Mouse (Mus musculus) spleen, adult 12 weeks (tissue): ENCODE results near the gene Gm17078.
"Not testable (repeated sequence)": the region's sequence is repeated elsewhere in the genome, so short reads cannot be mapped to it uniquely, and the experiment has no call there.

Experiments
- DNase-seq: peaks from one replicate; pipeline ENCODE4 v3.0.0; 2022; ENCODE audit warnings: low spot score

The Gm17078 gene

GRCm38 (mm10) chr14:51611210-51611609, at the start of gene Gm17078:
TSS of gene Gm17078 (minus strand) at chr14:51611310.
- no peak for DNase-seq

GRCm38 (mm10) chr14:51635566-51635965, 24.5 kb upstream of the Gm17078 start, which contains the start of gene Gm4181:
TSS of gene Gm4181 (minus strand) at chr14:51635666.
- DNase-seq = not testable (repeated sequence)

- not testable (repeated sequence) for DNase-seq
Observed at GRCm38 (mm10) chr14:51632426-51632825, 21.3 kb upstream of the Gm17078 start.

- not testable (repeated sequence) for DNase-seq
Observed at GRCm38 (mm10) chr14:51592039-51592438, 19.1 kb downstream of the Gm17078 start, which contains the start of gene Gm17174. TSS of gene Gm17174 (minus strand) at chr14:51592139.

- not testable (repeated sequence) for DNase-seq
Observed at GRCm38 (mm10) chr14:51573963-51574362, 37.1 kb downstream of the Gm17078 start, which contains the start of gene Gm17175. TSS of gene Gm17175 (minus strand) at chr14:51574063.
